Mouse (Mus musculus) embryonic facial prominence, embryonic 14.5 days (tissue): ENCODE data around the gene Zbtb45. TPM values are rescaled to one million over a fixed set of nuclear protein-coding genes. Genes with fewer than 3 reads are reported as not detected.

Experiments used
- ATAC-seq: fragments of 200-750 bp; cut with Nextera tagmentation; 2 replicates; pipeline ENCODE4 v1.8.0; 2017; ENCODE audit warnings: low read depth, moderate number of reproducible peaks, moderate TSS enrichment
- DNase-seq: peaks from one replicate; pipeline ENCODE4 v3.0.0-alpha.2; 2015; ENCODE audit warnings: low spot score
- H3K27ac ChIP-seq: fragments of 300-500 bp; sonication (generic); replicated peaks from 2 replicates; pipeline ENCODE4 v1.5.1; 2014; ENCODE audit warnings: low read depth, mild to moderate bottlenecking, low read length, moderate library complexity
- H3K27me3 ChIP-seq: fragments of 300-500 bp; sonication (generic); replicated peaks from 2 replicates; pipeline ENCODE4 v1.6.1; 2014; ENCODE audit warnings: low read length; ENCODE audit not compliant: control insufficient read depth, insufficient read depth
- H3K36me3 ChIP-seq: fragments of 300-500 bp; sonication (generic); 2 replicates; pipeline ENCODE4 v1.6.1; 2014; ENCODE audit warnings: low read length, mixed read lengths; ENCODE audit not compliant: control insufficient read depth, insufficient read depth
- H3K4me1 ChIP-seq: fragments of 300-500 bp; sonication (generic); 2 replicates; pipeline ENCODE4 v1.6.1; 2014; ENCODE audit warnings: antibody characterized with exemption, low read length; ENCODE audit not compliant: control insufficient read depth, insufficient read depth
- H3K4me2 ChIP-seq: fragments of 300-500 bp; sonication (generic); 2 replicates; pipeline ENCODE4 v1.6.1; 2014; ENCODE audit warnings: low read depth, mild to moderate bottlenecking, low read length, moderate library complexity, mixed read lengths
- H3K4me3 ChIP-seq: fragments of 300-500 bp; sonication (generic); 2 replicates; pipeline ENCODE4 v1.5.1; 2014; ENCODE audit warnings: low read depth, mild to moderate bottlenecking, low read length
- H3K9ac ChIP-seq: fragments of 300-500 bp; sonication (generic); 2 replicates; pipeline ENCODE4 v1.6.1; 2014; ENCODE audit warnings: low read depth, mild to moderate bottlenecking, low read length, moderate library complexity, mixed read lengths
- H3K9me3 ChIP-seq: fragments of 300-500 bp; sonication (generic); 2 replicates; pipeline ENCODE4 v1.6.1; 2016; ENCODE audit warnings: low read length; ENCODE audit not compliant: control insufficient read depth
- WGBS: fragments of 180-500 bp; shearing (Covaris S2); extraction: QIAGEN DNeasy Blood & Tissue Kit; methylation state at CpG from one replicate; pipeline ENCODE4 v1.1.7; 2014; 5-methylcytosine and 5-hydroxymethylcytosine counted together
- polyA plus RNA-seq: library from polyadenylated mRNA; unstranded; fragments of >200 nt; fragmentation: Nextera tagmentation; extraction: Ambion mirVana; gene quantifications from 2 replicates; pipeline ENCODE4 v1.2.1, GENCODE M21; 2014

Zbtb45 gene
- polyA plus RNA-seq, 1 experiment from 2014 or later: 20.0 TPM

- peak overlapping the region; percentile 70 for H3K4me3 ChIP-seq
- H3K9me3 ChIP-seq: no peaks in the 10 kb centered on the region
- ATAC-seq (peak; percentile 92), DNase-seq (peak; percentile 98)
- peaks cover 29% of the 10 kb centered on the region for H3K36me3 ChIP-seq
- no peaks in the 10 kb centered on the region for H3K27me3 ChIP-seq
- peak overlapping the region; percentile 96 for H3K27ac ChIP-seq
- under 1% methylated on average over 42 of the region's 42 CpGs for WGBS
- peak overlapping the region; percentile 86 for H3K9ac ChIP-seq
- H3K4me1 ChIP-seq: peaks cover 9% of the 10 kb centered on the region
- peak overlapping the region; percentile 86 for H3K4me2 ChIP-seq
Measured at GRCm38 (mm10) chr7:13009143-13010004, 460 bp downstream of the Zbtb45 start.

DNA sequence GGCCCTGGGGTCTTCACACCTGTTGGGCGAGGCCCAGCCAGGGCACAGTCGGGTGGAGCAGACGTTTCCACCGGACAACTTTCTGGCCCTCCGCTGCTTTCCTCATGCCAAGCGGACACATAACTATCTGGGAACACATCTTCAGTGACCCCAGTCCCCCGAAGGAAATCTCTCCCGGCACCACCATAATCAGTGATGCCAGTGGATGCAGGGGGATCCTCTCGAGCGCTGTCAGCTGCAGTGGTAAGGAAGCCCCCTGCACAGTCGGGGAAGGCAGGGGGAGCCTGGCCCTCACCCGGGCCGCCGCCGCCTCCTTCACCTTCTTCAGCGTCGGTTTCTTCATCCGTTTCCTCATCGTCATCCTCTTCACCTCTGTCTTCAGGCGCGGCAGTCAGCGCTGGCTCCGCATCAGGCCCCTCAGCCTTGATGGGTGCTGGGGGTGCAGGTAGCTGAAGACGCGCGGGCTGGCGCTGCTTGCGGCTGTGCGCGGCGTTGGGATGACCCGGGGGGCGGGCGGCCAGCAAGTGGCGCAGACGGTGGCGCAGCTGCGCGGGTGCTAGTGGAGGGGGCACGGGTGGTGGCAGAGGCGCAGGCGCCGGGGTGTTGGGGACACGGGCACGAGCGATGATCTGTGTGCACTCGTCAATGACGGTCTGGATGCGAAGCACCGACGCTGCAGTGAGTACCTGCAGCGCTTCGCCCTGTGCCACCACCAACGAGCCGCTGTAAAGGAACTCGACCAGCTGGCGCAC lies 2.3 kb downstream of the Zbtb45 start:
- no peak overlapping the region; the same call in 1 of the 2 replicates for H3K9ac ChIP-seq
- H3K4me1 ChIP-seq: peaks cover 9% of the 10 kb centered on the region
- no peak for ATAC-seq
- WGBS: 57% methylated on average over 50 of the region's 57 CpGs
- no peaks in the 10 kb centered on the region for H3K27me3 ChIP-seq
- no peak overlapping the region for H3K4me3 ChIP-seq
- H3K36me3 ChIP-seq: peaks cover 29% of the 10 kb centered on the region
- H3K9me3 ChIP-seq: no peaks in the 10 kb centered on the region
- H3K27ac ChIP-seq: no peak overlapping the region
- no peak for DNase-seq
- no peak overlapping the region for H3K4me2 ChIP-seq

DNA sequence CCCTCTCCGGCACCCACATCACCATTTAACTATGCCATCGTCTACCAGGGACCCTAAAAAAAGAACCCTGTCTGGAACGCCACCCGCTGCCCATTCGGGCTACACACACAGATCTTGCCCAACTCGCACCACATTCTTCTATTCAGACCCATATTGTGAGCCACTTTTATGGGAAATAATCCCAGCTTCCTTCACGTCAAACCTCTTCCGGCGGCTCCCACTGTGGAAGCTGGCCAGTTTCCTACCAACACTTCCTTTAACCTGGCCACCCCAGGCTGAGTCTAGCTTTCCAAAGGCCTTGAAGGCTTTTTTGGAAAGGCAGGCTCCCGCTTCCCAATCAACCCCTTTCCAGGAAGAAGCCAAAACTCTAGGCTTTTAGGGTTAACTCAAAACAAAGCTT lies 3.3 kb downstream of the Zbtb45 start:
- no peaks in the 10 kb centered on the region for H3K9me3 ChIP-seq
- peaks cover 29% of the 10 kb centered on the region for H3K36me3 ChIP-seq
- no peaks in the 10 kb centered on the region for H3K27me3 ChIP-seq
- no peak overlapping the region for H3K9ac ChIP-seq
- no peak for DNase-seq
- H3K27ac ChIP-seq: no peak overlapping the region
- no peak overlapping the region for H3K4me3 ChIP-seq
- H3K4me1 ChIP-seq: peaks cover 9% of the 10 kb centered on the region
- ATAC-seq: no peak
- 87% methylated on average over 10 of the region's 10 CpGs for WGBS
- H3K4me2 ChIP-seq: no peak overlapping the region

GRCm38 (mm10) chr7:13006011-13006410 lies 3.8 kb downstream of the Zbtb45 start:
- Histone ChIP-seq H3K27ac (no peak overlapping the region), H3K27me3 (no peaks in the 10 kb centered on the region), H3K4me1 (peaks cover 9% of the 10 kb centered on the region), H3K4me2 (no peak overlapping the region), H3K9me3 (no peaks in the 10 kb centered on the region), H3K36me3 (peaks cover 29% of the 10 kb centered on the region), H3K4me3 (no peak overlapping the region), H3K9ac (no peak overlapping the region)
- no peak for DNase-seq
- WGBS: 87% methylated on average over 17 of the region's 17 CpGs
- no peak for ATAC-seq

GRCm38 (mm10) chr7:13003380-13003779 lies 6.5 kb downstream of the Zbtb45 start:
- H3K4me2 ChIP-seq: no peak overlapping the region
- H3K27me3 ChIP-seq: no peaks in the 10 kb centered on the region
- no peak for ATAC-seq
- 0 out of 2 replicates have a peak, but pooled peaks cover 2% of the 10 kb centered on the region for H3K4me1 ChIP-seq
- no peak for DNase-seq
- no peak overlapping the region for H3K9ac ChIP-seq
- H3K27ac ChIP-seq: no peak overlapping the region
- 73% methylated on average over 5 of the region's 5 CpGs for WGBS
- H3K36me3 ChIP-seq: peaks cover 29% of the 10 kb centered on the region
- no peaks in the 10 kb centered on the region for H3K9me3 ChIP-seq
- H3K4me3 ChIP-seq: no peak overlapping the region

GRCm38 (mm10) chr7:13001584-13001983 lies 8.2 kb downstream of the Zbtb45 start:
- ATAC-seq (no peak), DNase-seq (no peak)
- H3K27ac ChIP-seq: no peak overlapping the region
- 66% methylated on average over 1 of the region's 1 CpGs for WGBS
- no peak overlapping the region for H3K4me3 ChIP-seq
- no peaks in the 10 kb centered on the region for H3K4me1 ChIP-seq
- no peak overlapping the region for H3K9ac ChIP-seq
- no peaks in the 10 kb centered on the region for H3K27me3 ChIP-seq
- no peaks in the 10 kb centered on the region for H3K9me3 ChIP-seq
- H3K4me2 ChIP-seq: no peak overlapping the region
- peaks cover 14% of the 10 kb centered on the region for H3K36me3 ChIP-seq

DNA sequence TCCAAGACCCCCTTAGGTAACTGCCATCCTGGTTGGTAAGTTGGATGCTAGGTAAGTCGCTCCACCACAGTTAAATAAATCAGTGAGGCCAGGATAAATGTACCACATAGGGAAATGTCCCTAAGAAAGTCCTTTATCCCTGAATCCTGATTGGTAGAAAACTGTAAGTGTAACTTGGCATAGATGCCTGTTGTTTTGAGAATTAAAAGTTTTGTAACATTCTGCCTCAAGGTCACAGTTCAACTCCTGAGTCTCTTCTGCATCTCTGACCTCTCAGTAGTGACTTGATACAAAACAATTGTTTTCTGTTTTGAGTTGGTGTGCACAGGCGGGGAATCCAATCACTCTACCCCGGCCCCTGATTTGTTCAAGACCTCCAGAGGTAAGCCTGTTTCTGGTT lies 11.0 kb downstream of the Zbtb45 start, which contains the start of gene Trim28:
Gene Trim28, plus strand, starts transcription at position 264 of the 400 bp plus-strand sequence.
- DNase-seq: no peak
- Histone ChIP-seq H3K27me3 (no peaks in the 10 kb centered on the region), H3K4me1 (no peaks in the 10 kb centered on the region), H3K36me3 (no peaks in the 10 kb centered on the region), H3K4me3 (no peak within 1 kb of the TSS), H3K4me2 (no peak within 1 kb of the TSS), H3K27ac (no peak within 1 kb of the TSS), H3K9me3 (no peaks in the 10 kb centered on the region), H3K9ac (no peak within 1 kb of the TSS)
- no peak for ATAC-seq
- 75% methylated on average over 3 of the region's 3 CpGs for WGBS

- Histone ChIP-seq H3K4me3 (no peak within 1 kb of the TSS), H3K27me3 (no peaks in the 10 kb centered on the region), H3K36me3 (no peaks in the 10 kb centered on the region), H3K4me1 (no peaks in the 10 kb centered on the region), H3K9ac (no peak within 1 kb of the TSS), H3K4me2 (no peak within 1 kb of the TSS), H3K9me3 (no peaks in the 10 kb centered on the region), H3K27ac (no peak within 1 kb of the TSS)
- 70% methylated on average over 5 of the region's 5 CpGs for WGBS
- DNase-seq: no peak
- ATAC-seq: no peak
Measured at GRCm38 (mm10) chr7:12998053-12998452, 11.8 kb downstream of the Zbtb45 start, which contains the start of gene Slc27a5. Slc27a5 (minus strand) TSS chr7:12998192.
